Mouse (Mus musculus) thymus, adult 2 months (tissue): ENCODE data around the gene Aknad1. TPM values are rescaled to one million over a fixed set of nuclear protein-coding genes. Genes with fewer than 3 reads are reported as not detected.

ENCODE experiments used
- DNase-seq: peaks from one replicate; pipeline ENCODE4 v3.0.0; 2021
- H3K27ac ChIP-seq: fragments of 200-500 bp; 2 replicates; pipeline ENCODE4 v1.5.1; 2012; ENCODE audit warnings: low read length, control low read depth; ENCODE audit not compliant: control insufficient read depth, insufficient read depth
- H3K27me3 ChIP-seq: fragments of 200-500 bp; 2 replicates; pipeline ENCODE4 v1.6.1; 2012; ENCODE audit warnings: mild to moderate bottlenecking, low read length, moderate library complexity, mixed read lengths; ENCODE audit not compliant: control insufficient read depth, insufficient read depth
- H3K36me3 ChIP-seq: fragments of 200-500 bp; 2 replicates; pipeline ENCODE4 v1.6.1; 2012; ENCODE audit warnings: mild to moderate bottlenecking, low read length, moderate library complexity; ENCODE audit not compliant: control insufficient read depth, insufficient read depth
- H3K4me1 ChIP-seq: fragments of 200-500 bp; replicated peaks from 2 replicates; pipeline ENCODE4 v1.6.1; 2012; ENCODE audit warnings: low read length; ENCODE audit not compliant: control insufficient read depth, insufficient read depth
- H3K4me3 ChIP-seq: fragments of 200-500 bp; 2 replicates; pipeline ENCODE4 v1.5.1; 2012; ENCODE audit warnings: mild to moderate bottlenecking, low read length, control low read depth, moderate library complexity; ENCODE audit not compliant: control insufficient read depth, insufficient read depth
- CTCF ChIP-seq: fragments of 200-500 bp; IDR thresholded peaks from 2 replicates; pipeline ENCODE4 v1.5.1; 2012; ENCODE audit warnings: mild to moderate bottlenecking, control low read depth, low read length, moderate library complexity, borderline replicate concordance; ENCODE audit not compliant: control insufficient read depth, poor library complexity, insufficient read depth; ENCODE audit errors: extremely low read depth
- POLR2A ChIP-seq: fragments of 200-500 bp; IDR thresholded peaks from 2 replicates; pipeline ENCODE4 v1.6.1; 2012; ENCODE audit warnings: mild to moderate bottlenecking, low read length, control low read depth, moderate library complexity; ENCODE audit not compliant: control insufficient read depth, poor library complexity, insufficient read depth; ENCODE audit errors: extremely low read depth
- WGBS: fragments of 180-500 bp; shearing (Covaris S2); methylation state at CpG from one replicate; pipeline ENCODE4 v1.1.7; 2018; 5-methylcytosine and 5-hydroxymethylcytosine counted together
- polyA plus RNA-seq: library from polyadenylated mRNA; depleted of rRNA; stranded (reverse); fragments of >200 nt; gene quantifications from 2 replicates; pipeline ENCODE4 v1.2.3, GENCODE M21; 2012

Gene Aknad1
- polyA plus RNA-seq, 1 experiment, result 0.05 TPM

DNA sequence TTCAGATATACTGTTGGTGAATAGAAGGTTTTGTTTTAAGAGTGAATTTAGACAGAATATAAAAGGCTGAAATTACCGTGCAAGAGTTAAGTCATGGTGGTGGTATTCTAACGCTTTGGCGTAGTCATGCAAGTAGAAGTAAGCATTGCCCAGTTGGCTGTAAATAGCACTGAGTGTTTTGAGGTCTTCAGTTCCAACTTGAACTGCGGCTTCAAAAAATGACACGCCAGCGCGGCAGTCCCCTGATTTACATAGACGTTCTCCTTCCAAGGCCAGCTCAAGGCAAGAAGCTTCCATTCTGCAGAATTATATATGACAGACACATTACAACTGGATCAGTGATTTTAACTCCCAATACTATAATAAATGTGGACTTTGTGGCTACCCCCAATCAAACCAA lies 36.7 kb upstream of the Aknad1 start:
- TF ChIP-seq POLR2A, result no peak
- TF ChIP-seq CTCF, result no peak
- Histone ChIP-seq H3K27ac (no peak overlapping the region), H3K4me3 (no peak overlapping the region), H3K4me1 (no peaks in the 10 kb centered on the region), H3K27me3 (no peaks in the 10 kb centered on the region), H3K36me3 (peaks cover 25% of the 10 kb centered on the region)
- WGBS, result 98% methylated on average over 8 of the region's 8 CpGs
- no peak for DNase-seq

DNA sequence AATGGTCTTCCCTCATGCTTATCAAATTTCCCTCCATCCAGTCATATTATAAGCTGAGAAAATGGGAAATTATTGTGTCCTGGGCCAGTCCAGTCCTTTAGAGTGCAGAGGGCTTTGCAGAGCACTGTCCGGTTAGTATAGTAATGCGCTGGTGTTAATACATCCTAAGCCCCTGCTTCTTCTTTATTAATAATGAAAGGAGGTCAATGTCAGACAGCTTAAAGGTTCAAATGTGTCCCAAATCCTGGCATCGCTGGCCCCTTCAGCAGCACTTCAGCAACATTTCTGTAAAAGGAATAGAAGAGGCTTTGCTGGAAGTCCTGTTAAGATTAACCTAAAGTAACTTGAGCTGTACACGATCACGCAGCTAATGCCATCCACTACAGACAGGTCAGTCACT lies 28.2 kb upstream of the Aknad1 start:
- Histone ChIP-seq H3K27ac (no peak overlapping the region), H3K4me1 (peaks cover 9% of the 10 kb centered on the region), H3K27me3 (no peaks in the 10 kb centered on the region), H3K36me3 (no peaks in the 10 kb centered on the region), H3K4me3 (no peak overlapping the region)
- no peak for DNase-seq
- no peak for TF ChIP-seq CTCF
- TF ChIP-seq POLR2A, result no peak
- WGBS, result 98% methylated on average over 5 of the region's 5 CpGs

DNA sequence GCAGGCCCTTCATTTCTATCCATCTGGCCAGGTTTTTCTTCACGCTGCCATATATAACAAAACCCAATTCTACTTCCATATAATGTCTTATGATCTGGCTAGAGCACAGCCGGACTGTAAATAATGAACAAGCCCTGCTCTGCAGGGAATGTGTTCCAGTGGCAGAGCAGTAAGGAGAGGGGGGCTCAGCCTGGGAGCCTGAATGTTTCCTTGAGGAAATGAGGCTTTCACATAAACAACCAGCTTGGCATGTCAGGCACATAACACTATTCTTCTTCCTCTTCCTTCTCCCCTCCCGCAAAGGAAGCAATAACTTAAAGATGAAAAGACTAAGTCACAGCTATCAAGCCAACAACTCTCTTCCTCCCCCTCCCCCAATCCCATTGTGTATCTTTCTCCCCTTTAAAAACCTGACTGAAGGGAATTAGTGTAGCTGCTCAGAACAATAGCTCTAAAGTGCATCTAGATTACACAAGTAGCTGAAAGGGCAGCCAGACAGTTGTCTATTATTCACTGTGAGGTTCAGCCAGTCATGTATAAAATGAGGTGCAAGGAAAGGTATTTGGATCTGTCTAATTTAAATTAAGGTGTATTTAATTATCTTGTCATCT lies 26.3 kb upstream of the Aknad1 start:
- Histone ChIP-seq H3K36me3 (no peaks in the 10 kb centered on the region), H3K4me3 (no peak overlapping the region), H3K4me1 (peaks cover 12% of the 10 kb centered on the region), H3K27me3 (no peaks in the 10 kb centered on the region), H3K27ac (peak overlapping the region; percentile 56)
- 39% methylated on average over 3 of the region's 3 CpGs for WGBS
- peak; percentile 20 for DNase-seq
- TF ChIP-seq POLR2A (no peak), CTCF (no peak)

DNA sequence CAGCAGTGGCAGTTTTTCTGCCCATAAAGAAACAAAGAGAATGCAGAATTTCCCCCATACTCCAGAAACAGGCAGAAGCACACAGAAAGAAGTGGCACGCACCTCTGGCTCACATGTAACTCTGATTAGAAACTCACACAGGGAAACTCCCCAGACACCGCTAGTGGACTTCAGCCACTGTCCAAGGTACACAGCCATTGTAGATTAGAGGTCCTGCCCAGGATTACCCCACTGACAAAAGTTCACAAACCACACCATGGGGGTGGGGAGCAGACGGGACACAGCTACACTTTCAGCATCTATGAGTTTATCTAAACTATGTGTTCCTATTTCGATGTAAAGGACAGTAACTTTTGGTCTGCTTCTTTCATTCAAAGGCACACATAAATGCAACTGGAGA lies 24.6 kb upstream of the Aknad1 start:
- no peak overlapping the region for H3K4me3 ChIP-seq
- TF ChIP-seq CTCF (no peak), POLR2A (no peak)
- H3K4me1 ChIP-seq, result peaks cover 12% of the 10 kb centered on the region
- H3K27ac ChIP-seq, result no peak overlapping the region
- H3K27me3 ChIP-seq, result no peaks in the 10 kb centered on the region
- no peaks in the 10 kb centered on the region for H3K36me3 ChIP-seq
- 98% methylated on average over 4 of the region's 4 CpGs for WGBS
- DNase-seq, result no peak

DNA sequence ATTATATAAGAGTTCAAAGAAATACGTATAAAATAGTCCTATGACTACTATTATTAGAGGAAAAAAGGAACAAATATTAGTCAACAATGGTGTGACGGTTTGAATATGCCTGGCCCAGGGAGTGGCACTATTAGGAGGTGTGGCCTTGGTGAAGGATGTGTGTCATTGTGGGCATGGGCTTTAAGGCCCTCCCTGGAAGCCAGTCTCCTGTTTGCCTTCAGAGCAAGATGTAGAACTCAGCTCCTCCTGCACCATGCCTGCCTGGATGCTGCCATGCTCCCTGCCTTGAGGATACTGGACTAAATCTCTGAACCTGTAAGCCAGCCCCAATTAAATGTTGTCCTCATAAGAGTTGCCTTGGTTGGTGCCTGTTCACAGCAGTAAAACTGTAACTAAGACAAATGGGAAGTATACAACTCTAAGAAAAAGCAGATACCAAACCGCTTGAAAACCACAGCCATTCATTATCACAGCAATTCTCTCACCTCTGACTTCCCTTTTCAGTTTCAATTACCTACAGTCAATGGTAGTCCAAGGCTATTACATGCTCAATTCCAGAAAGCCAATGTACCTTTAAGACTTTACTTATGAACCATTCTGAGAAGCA lies 21.5 kb upstream of the Aknad1 start:
- 51% methylated on average over 3 of the region's 3 CpGs for WGBS
- Histone ChIP-seq H3K4me3 (no peak overlapping the region), H3K27ac (no peak overlapping the region), H3K36me3 (no peaks in the 10 kb centered on the region), H3K27me3 (no peaks in the 10 kb centered on the region), H3K4me1 (peaks cover 16% of the 10 kb centered on the region)
- TF ChIP-seq POLR2A (no peak), CTCF (no peak)
- DNase-seq, result no peak

DNA sequence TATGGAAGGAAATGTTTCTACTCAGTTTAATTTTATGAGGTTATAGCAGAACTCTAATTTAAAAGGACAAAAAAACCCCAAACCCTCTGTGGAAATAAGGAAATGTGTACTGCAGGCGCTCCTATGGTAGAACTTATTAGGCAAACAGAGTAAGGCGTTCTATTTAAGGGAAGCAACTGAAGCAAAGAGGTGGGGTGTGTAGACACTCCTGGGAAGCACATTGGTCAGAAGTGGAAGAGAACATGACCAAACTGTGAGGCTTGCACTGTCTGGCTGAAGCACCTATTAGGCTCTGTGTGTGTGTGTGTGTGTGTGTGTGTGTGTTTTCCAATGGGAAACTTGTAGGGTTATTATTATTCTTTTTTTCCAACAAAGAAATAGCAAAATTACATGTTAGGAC lies 20.1 kb upstream of the Aknad1 start:
- Histone ChIP-seq H3K4me1 (peaks cover 12% of the 10 kb centered on the region), H3K27me3 (no peaks in the 10 kb centered on the region), H3K4me3 (no peak overlapping the region), H3K27ac (no peak overlapping the region), H3K36me3 (no peaks in the 10 kb centered on the region)
- WGBS, result 85% methylated on average over 2 of the region's 2 CpGs
- DNase-seq, result no peak
- TF ChIP-seq POLR2A, result no peak
- TF ChIP-seq CTCF, result no peak

DNA sequence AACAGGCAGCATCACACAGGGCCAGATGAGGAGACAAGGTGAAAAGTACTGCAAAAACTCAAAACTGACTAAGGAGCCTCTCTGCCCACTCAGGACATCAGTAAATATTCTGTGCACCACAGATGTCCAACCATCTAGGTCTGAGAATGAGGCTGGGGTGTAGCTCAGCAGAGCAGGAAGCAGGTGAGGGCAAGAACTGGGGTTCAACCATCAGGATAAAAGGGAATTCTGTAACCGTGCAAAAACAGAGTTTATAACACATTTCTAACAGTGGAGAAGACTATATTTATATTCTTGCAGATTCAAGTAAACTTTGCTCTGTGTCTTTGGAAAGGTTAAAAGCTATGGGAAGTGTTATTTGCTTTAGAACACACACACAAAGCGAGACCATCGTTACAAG lies 19.7 kb upstream of the Aknad1 start:
- no peak overlapping the region for H3K4me3 ChIP-seq
- H3K36me3 ChIP-seq, result no peaks in the 10 kb centered on the region
- H3K27me3 ChIP-seq, result no peaks in the 10 kb centered on the region
- peaks cover 12% of the 10 kb centered on the region for H3K4me1 ChIP-seq
- 12% methylated on average over 3 of the region's 3 CpGs for WGBS
- no peak overlapping the region for H3K27ac ChIP-seq
- TF ChIP-seq POLR2A, result no peak
- TF ChIP-seq CTCF, result no peak
- DNase-seq, result no peak
